Mouse (Mus musculus): Measurements from ENCODE around the gene Kcnj9. TPM values are rescaled to one million over a fixed set of nuclear protein-coding genes. Genes with fewer than 3 reads are reported as not detected.
A peak's percentile ranks its signal among the peaks of the same experiment; 100 is the strongest.

The Kcnj9 gene
- 1.2 TPM in 1 of 2 replicates, not detected in the other for polyA plus RNA-seq (2011; ENCODE audit: insufficient read depth, insufficient read length, low replicate concordance, missing spikeins)

DNA sequence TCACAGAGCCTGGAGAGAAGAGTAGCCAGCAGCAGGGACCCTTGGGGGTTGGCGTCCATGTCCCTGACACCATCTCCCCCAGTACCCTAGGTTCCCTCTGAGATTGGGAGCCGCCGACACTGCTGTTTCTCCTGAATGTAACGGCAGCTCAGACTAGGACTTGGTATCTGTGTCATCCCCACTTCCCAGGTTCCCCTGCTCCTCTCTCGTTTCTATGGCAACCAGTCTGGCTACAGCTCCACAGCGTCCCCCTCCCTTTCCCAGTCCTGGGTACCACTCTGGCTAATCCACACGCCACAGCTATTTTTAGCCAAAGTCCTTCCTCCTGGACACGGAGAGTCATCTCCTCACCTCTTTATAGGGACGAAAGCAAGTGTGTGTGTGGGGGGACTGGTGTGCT, at the start of gene Kcnj9:
Kcnj9 (minus strand) TSS at position 188 of the 400 bp plus-strand sequence.
- no peak within 1 kb of the TSS for H3K4me3 ChIP-seq (replicated peaks; ENCODE audit: control insufficient read depth, low read depth, low read length)
- WGBS, result 48% methylated on average over 9 of the region's 9 CpGs
- peaks cover 2% of the 10 kb centered on the region for H3K4me1 ChIP-seq (ENCODE audit: control insufficient read depth, insufficient read depth, low read length)
- H3K27ac ChIP-seq (ENCODE audit: control insufficient read depth, insufficient read depth, low read depth, low read length, poor library complexity), result no peak within 1 kb of the TSS
- no peak for TF ChIP-seq CTCF (IDR thresholded peaks at IDR 0.05; ENCODE audit: control insufficient read depth, insufficient read depth, low read length)
- no peak for TF ChIP-seq POLR2A (IDR thresholded peaks at IDR 0.05; ENCODE audit: borderline replicate concordance, control insufficient read depth, low read depth, low read length)

DNA sequence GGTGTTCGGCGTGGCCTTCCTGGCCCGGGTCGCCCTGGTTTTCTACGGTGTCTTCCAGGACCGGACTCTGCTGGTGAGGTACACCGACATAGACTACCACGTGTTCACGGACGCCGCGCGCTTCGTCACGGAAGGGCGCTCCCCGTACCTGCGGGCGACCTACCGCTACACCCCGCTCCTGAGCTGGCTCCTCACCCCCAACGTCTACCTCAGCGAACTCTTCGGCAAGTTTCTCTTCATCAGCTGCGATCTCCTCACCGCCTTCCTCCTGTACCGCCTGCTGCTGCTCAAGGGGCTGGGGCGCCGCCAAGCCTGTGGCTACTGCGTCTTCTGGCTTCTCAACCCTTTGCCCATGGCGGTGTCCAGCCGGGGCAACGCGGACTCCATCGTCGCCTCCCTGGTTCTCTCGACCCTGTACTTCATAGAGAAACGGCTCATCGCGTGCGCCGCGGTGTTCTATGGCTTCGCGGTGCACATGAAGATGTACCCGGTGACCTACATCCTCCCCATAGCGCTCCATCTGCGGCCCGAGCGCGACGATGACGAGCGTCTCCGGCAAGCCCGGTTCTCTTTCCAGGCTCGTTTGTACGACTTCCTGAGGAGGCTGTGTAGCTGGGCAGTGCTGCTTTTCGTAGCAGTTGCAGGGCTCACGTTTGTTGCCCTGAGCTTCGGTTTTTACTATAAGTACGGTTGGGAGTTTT, 47.8 kb upstream of the Kcnj9 start:
- Histone ChIP-seq H3K27ac (ENCODE audit: control insufficient read depth, insufficient read depth, low read depth, low read length, poor library complexity) (peak overlapping the region; percentile 43), H3K4me3 (replicated peaks; ENCODE audit: control insufficient read depth, low read depth, low read length) (peak overlapping the region; percentile 92), H3K4me1 (ENCODE audit: control insufficient read depth, insufficient read depth, low read length) (peaks cover 2% of the 10 kb centered on the region)
- TF ChIP-seq POLR2A (IDR thresholded peaks at IDR 0.05; ENCODE audit: borderline replicate concordance, control insufficient read depth, low read depth, low read length) (peak; percentile 23; the same call in 1 of the 2 replicates), CTCF (IDR thresholded peaks at IDR 0.05; ENCODE audit: control insufficient read depth, insufficient read depth, low read length) (no peak)
- under 1% methylated on average over 62 of the region's 62 CpGs for WGBS

GRCm38 (mm10) chr1:172376198-172376667, 47.1 kb upstream of the Kcnj9 start, which contains the start of gene Pigm:
Gene Pigm, plus strand, starts transcription at chr1:172376546.
- H3K4me3 ChIP-seq (replicated peaks; ENCODE audit: control insufficient read depth, low read depth, low read length), result peak within 1 kb of the TSS; percentile 92
- WGBS, result under 1% methylated on average over 39 of the region's 39 CpGs
- peaks cover 2% of the 10 kb centered on the region for H3K4me1 ChIP-seq (ENCODE audit: control insufficient read depth, insufficient read depth, low read length)
- peak within 1 kb of the TSS; percentile 59 for H3K27ac ChIP-seq (ENCODE audit: control insufficient read depth, insufficient read depth, low read depth, low read length, poor library complexity)
- TF ChIP-seq CTCF (IDR thresholded peaks at IDR 0.05; ENCODE audit: control insufficient read depth, insufficient read depth, low read length) (no peak), POLR2A (IDR thresholded peaks at IDR 0.05; ENCODE audit: borderline replicate concordance, control insufficient read depth, low read depth, low read length) (peak; percentile 53; the same call in 1 of the 2 replicates)

GRCm38 (mm10) chr1:172368768-172369418, 39.8 kb upstream of the Kcnj9 start:
- Histone ChIP-seq H3K4me3 (replicated peaks; ENCODE audit: control insufficient read depth, low read depth, low read length) (no peak overlapping the region), H3K27ac (ENCODE audit: control insufficient read depth, insufficient read depth, low read depth, low read length, poor library complexity) (no peak overlapping the region), H3K4me1 (ENCODE audit: control insufficient read depth, insufficient read depth, low read length) (no peaks in the 10 kb centered on the region; the same call in 1 of the 2 replicates)
- WGBS, result 31% methylated on average over 23 of the region's 23 CpGs
- TF ChIP-seq POLR2A (IDR thresholded peaks at IDR 0.05; ENCODE audit: borderline replicate concordance, control insufficient read depth, low read depth, low read length), result no peak
- peak; percentile 43; the same call in 1 of the 2 replicates for TF ChIP-seq CTCF (IDR thresholded peaks at IDR 0.05; ENCODE audit: control insufficient read depth, insufficient read depth, low read length)

DNA sequence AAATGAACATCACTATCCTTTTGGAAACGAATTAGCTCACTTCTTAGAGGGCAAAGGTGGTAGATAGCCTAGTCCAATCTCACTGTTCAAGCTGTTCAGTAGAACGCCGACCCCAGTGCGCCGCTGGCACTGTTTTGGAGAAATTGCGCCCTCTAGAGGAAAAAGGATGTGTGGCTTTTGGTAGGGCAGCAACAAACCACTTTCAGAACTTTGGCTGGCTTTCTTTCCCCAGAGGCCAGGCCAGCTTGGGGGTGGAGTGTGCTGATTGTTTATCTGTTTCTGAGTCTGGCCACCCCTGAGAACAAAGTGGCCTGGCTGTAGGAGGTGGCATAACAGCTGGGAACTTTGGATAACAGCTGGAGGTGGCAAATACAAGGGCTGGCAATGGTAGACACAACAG, 35.6 kb upstream of the Kcnj9 start:
- no peak for TF ChIP-seq POLR2A (IDR thresholded peaks at IDR 0.05; ENCODE audit: borderline replicate concordance, control insufficient read depth, low read depth, low read length)
- peak; percentile 68 for TF ChIP-seq CTCF (IDR thresholded peaks at IDR 0.05; ENCODE audit: control insufficient read depth, insufficient read depth, low read length)
- Histone ChIP-seq H3K27ac (ENCODE audit: control insufficient read depth, insufficient read depth, low read depth, low read length, poor library complexity) (no peak overlapping the region), H3K4me3 (replicated peaks; ENCODE audit: control insufficient read depth, low read depth, low read length) (no peak overlapping the region), H3K4me1 (ENCODE audit: control insufficient read depth, insufficient read depth, low read length) (no peaks in the 10 kb centered on the region; the same call in 1 of the 2 replicates)
- 16% methylated on average over 6 of the region's 6 CpGs for WGBS

DNA sequence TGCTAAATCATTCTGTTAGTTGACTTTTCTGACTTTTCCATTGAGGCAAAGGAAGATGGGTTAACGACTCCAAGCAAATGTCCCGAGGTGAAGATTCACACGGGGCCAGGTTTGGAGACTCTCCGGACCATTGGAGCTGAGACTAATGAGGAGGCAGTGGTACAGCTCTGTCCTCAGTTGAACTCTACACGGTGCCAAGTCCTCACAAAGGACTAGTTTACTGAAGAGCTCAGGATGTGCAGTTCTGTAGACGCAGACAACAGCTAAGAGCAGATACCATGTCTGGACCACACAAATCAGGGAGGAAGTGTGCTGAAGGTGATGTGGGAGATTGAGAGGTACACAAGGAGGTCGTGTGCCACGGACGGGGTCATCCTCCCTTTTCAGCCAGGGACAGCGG, 29.2 kb upstream of the Kcnj9 start:
- 72% methylated on average over 10 of the region's 10 CpGs for WGBS
- Histone ChIP-seq H3K4me1 (ENCODE audit: control insufficient read depth, insufficient read depth, low read length) (peaks cover 3% of the 10 kb centered on the region; the same call in 1 of the 2 replicates), H3K4me3 (replicated peaks; ENCODE audit: control insufficient read depth, low read depth, low read length) (no peak overlapping the region), H3K27ac (ENCODE audit: control insufficient read depth, insufficient read depth, low read depth, low read length, poor library complexity) (no peak overlapping the region)
- TF ChIP-seq CTCF (IDR thresholded peaks at IDR 0.05; ENCODE audit: control insufficient read depth, insufficient read depth, low read length), result no peak
- TF ChIP-seq POLR2A (IDR thresholded peaks at IDR 0.05; ENCODE audit: borderline replicate concordance, control insufficient read depth, low read depth, low read length), result no peak

DNA sequence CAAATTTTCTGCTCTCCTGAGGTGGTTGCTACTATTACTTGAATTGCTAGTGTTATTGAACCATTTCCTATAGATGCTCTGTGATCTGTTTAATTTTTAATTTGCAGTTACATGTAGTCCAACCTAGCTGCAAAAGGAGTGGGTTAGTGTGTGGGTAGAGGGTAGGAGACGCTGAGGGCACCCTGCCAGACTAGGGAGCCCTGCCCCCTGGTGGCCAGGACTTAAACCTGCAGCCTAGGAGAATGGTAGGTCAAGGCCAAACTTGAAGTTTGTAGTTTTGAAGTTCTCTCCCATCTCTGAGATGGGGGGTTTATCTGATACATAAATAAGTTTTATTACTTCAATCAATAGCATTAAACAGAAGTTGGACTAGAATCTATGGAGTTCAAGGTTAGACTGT, 28.4 kb upstream of the Kcnj9 start:
- WGBS, result 3% methylated on average over 1 of the region's 1 CpGs
- Histone ChIP-seq H3K27ac (ENCODE audit: control insufficient read depth, insufficient read depth, low read depth, low read length, poor library complexity) (no peak overlapping the region), H3K4me1 (ENCODE audit: control insufficient read depth, insufficient read depth, low read length) (peaks cover 8% of the 10 kb centered on the region; the same call in 1 of the 2 replicates), H3K4me3 (replicated peaks; ENCODE audit: control insufficient read depth, low read depth, low read length) (no peak overlapping the region)
- TF ChIP-seq CTCF (IDR thresholded peaks at IDR 0.05; ENCODE audit: control insufficient read depth, insufficient read depth, low read length) (peak; percentile 97), POLR2A (IDR thresholded peaks at IDR 0.05; ENCODE audit: borderline replicate concordance, control insufficient read depth, low read depth, low read length) (no peak)

DNA sequence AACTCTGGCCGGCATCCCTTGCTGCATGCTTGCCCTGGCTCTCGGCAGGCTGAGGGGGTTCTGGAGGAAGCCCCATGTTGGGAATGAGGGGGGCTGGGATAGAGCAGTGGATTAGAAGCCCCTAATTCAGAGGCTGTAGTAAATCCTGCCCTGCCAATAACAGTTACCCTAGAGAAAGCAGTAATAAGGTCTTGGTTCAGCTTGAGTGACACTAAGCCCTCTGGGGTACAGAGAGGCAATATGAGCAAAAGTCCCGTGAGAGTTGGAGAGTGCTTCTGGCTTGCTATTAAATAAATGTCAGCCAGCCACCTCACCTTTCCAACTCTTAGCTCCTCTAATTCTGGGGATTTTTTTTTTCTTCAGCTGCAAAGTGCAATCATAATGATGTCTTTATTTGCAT, 26.2 kb upstream of the Kcnj9 start:
- Histone ChIP-seq H3K27ac (ENCODE audit: control insufficient read depth, insufficient read depth, low read depth, low read length, poor library complexity) (no peak overlapping the region), H3K4me1 (ENCODE audit: control insufficient read depth, insufficient read depth, low read length) (peaks cover 9% of the 10 kb centered on the region; the same call in 1 of the 2 replicates), H3K4me3 (replicated peaks; ENCODE audit: control insufficient read depth, low read depth, low read length) (no peak overlapping the region)
- TF ChIP-seq CTCF (IDR thresholded peaks at IDR 0.05; ENCODE audit: control insufficient read depth, insufficient read depth, low read length) (no peak), POLR2A (IDR thresholded peaks at IDR 0.05; ENCODE audit: borderline replicate concordance, control insufficient read depth, low read depth, low read length) (no peak)
- 76% methylated on average over 3 of the region's 3 CpGs for WGBS

All from bone marrow, adult 2 months (tissue).